Mouse (Mus musculus): Measurements from ENCODE around the gene Perp. TPM values are rescaled to one million over a fixed set of nuclear protein-coding genes. Genes with fewer than 3 reads are reported as not detected.

Perp gene
- polyA plus RNA-seq, 1 experiment from 2014 or later: 51.5 TPM

DNA sequence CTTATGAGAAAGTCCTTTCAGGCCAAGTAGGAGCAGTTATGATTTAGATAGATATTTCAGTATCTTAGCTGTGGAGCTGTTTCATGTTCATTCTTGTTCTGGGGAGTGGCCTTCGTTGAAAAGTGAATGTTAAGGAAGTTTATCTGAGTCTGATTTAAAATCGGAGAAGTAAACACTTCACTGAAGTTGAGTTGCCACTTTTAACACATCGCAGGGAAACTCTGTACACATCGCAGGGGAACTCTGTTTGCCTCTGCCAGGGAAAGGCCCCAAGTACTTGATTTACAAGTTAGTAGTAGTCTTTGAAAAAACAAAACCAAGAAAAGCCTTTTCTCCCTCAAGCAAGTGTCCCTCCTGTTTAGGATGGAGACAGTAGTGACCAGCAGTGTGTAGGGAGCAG is 891 bp downstream of the Perp start:
- Histone ChIP-seq H3K27me3 (ENCODE audit: insufficient read depth, poor library complexity, severe bottlenecking) (peaks cover 37% of the 10 kb centered on the region), H3K4me1 (peaks cover 21% of the 10 kb centered on the region; the same call in 1 of the 2 replicates), H3K36me3 (no peaks in the 10 kb centered on the region), H3K9me3 (no peaks in the 10 kb centered on the region), H3K27ac (peak overlapping the region; percentile 69; the same call in 1 of the 2 replicates), H3K4me3 (peak overlapping the region; percentile 70)
- DNase-seq (ENCODE audit: low spot score): no peak
- WGBS: 37% methylated on average over 4 of the region's 4 CpGs

DNA sequence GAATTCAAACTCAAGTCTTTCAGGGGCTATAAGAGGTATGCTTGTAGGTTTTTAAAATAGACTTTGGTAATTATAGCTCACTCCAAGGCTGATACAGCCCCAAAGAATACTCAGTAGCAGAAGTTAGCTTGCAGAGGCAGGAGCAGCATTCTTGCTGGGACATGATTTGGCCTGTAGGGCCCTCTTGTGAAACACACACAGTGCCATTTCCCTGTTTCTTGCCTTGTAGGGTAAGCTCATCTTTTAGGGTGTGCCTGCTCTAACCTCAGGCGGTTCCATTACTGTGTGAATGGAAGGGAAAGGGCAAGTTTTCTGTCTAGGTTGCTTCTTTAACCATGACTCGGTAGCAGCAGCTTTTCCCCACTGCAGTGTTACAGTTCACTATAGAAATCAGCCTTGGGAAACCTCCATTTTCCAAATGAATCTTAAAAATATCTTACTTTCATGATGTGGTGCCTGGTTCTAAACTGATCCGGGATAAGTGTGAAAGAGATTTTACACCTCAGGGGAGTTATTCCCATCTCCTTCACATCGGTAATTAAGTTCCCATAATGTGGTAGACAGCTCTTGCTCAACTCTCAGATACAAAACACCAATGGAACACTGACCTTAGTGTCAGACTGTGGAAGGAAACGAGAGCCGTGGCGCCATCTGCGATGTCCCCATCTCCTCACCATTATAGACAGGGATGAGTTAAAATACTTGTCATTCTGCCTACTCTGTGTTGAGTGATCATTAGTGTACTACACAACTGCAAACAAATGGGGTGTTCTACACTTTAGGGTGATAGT is 1.8 kb downstream of the Perp start:
- H3K27me3 ChIP-seq (ENCODE audit: insufficient read depth, poor library complexity, severe bottlenecking): peaks cover 37% of the 10 kb centered on the region
- peak overlapping the region; percentile 69 for H3K27ac ChIP-seq
- no peaks in the 10 kb centered on the region for H3K9me3 ChIP-seq
- WGBS: 66% methylated on average over 8 of the region's 8 CpGs
- DNase-seq (ENCODE audit: low spot score): no peak
- peaks cover 21% of the 10 kb centered on the region; the same call in 1 of the 2 replicates for H3K4me1 ChIP-seq
- H3K4me3 ChIP-seq: peak overlapping the region; percentile 70
- no peaks in the 10 kb centered on the region for H3K36me3 ChIP-seq

GRCm38 (mm10) chr10:18850177-18850576 is 5.4 kb downstream of the Perp start:
- peaks cover 2% of the 10 kb centered on the region; the same call in 1 of the 2 replicates for H3K36me3 ChIP-seq
- WGBS: 88% methylated on average over 4 of the region's 4 CpGs
- H3K9me3 ChIP-seq: no peaks in the 10 kb centered on the region
- no peak for DNase-seq (ENCODE audit: low spot score)
- peaks cover 14% of the 10 kb centered on the region; the same call in 1 of the 2 replicates for H3K4me1 ChIP-seq
- no peak overlapping the region for H3K4me3 ChIP-seq
- H3K27ac ChIP-seq: no peak overlapping the region
- peaks cover 13% of the 10 kb centered on the region for H3K27me3 ChIP-seq (ENCODE audit: insufficient read depth, poor library complexity, severe bottlenecking)

DNA sequence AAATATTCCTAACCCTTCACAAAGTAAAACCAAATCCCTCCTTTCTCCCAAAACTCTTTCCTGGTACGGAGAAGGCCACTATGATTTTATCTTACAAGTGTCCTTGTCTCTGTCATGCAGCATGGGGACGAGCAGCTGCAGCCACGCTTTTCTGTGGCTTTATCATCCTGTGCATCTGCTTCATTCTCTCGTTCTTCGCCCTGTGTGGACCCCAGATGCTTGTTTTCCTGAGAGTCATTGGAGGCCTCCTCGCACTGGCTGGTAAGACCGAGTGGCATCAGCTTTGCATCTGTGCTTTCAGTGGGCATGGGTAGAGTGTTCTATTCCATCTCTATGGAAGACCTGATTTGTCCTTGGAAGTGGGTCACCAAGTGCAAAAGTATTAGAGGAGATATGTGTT is 8.6 kb downstream of the Perp start:
- no peak overlapping the region for H3K4me3 ChIP-seq
- no peaks in the 10 kb centered on the region for H3K9me3 ChIP-seq
- no peaks in the 10 kb centered on the region for H3K27me3 ChIP-seq (ENCODE audit: insufficient read depth, poor library complexity, severe bottlenecking)
- WGBS: 70% methylated on average over 7 of the region's 7 CpGs
- DNase-seq (ENCODE audit: low spot score): no peak
- peaks cover 4% of the 10 kb centered on the region for H3K4me1 ChIP-seq
- no peak overlapping the region for H3K27ac ChIP-seq
- H3K36me3 ChIP-seq: peaks cover 8% of the 10 kb centered on the region; the same call in 1 of the 2 replicates

DNA sequence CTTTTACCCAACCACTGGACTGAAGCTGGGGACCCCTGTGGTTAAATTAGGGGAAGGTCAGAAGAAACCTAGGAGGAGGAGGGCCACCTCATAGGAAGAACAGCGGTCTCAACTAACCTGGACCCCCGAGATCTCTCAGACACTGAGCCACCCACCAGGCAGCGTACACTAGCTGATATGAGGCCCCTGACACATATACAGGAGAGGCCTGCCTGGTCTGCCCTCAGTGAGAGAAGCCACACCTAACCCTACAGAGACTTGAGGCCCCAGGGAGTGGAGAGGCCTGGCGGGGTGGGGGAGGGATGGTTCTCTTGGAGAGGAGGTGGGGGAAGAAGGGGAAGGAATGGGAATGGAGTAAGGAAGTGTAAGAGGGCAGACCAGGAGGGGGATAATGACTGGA is 12.4 kb downstream of the Perp start:
- Histone ChIP-seq H3K27me3 (ENCODE audit: insufficient read depth, poor library complexity, severe bottlenecking) (no peaks in the 10 kb centered on the region), H3K4me1 (peaks cover 21% of the 10 kb centered on the region), H3K27ac (no peak overlapping the region; the same call in 1 of the 2 replicates), H3K36me3 (peaks cover 8% of the 10 kb centered on the region; the same call in 1 of the 2 replicates), H3K4me3 (no peak overlapping the region), H3K9me3 (no peaks in the 10 kb centered on the region)
- WGBS: 52% methylated on average over 4 of the region's 4 CpGs
- DNase-seq (ENCODE audit: low spot score): peak; percentile 79

DNA sequence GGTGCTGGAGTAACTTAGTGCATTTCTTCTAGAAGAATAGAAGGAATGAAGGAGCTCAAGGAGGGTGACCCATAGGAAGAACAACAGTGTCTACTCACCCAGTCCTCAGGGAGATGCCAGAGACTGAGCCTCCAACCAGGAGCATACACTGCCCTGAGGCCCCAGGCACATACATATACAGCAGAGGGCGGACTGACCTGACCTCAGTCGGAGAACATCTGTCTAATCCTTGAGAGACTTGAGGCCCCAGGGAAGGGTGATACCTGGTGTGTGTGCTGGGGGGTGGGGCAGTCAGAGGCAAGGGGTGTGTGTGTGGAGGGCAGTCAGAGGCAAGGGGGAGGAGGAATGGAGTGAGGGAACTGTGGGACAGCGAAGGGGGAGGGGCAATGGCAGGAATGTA is 14.8 kb downstream of the Perp start:
- peak; percentile 78 for DNase-seq (ENCODE audit: low spot score)

DNA sequence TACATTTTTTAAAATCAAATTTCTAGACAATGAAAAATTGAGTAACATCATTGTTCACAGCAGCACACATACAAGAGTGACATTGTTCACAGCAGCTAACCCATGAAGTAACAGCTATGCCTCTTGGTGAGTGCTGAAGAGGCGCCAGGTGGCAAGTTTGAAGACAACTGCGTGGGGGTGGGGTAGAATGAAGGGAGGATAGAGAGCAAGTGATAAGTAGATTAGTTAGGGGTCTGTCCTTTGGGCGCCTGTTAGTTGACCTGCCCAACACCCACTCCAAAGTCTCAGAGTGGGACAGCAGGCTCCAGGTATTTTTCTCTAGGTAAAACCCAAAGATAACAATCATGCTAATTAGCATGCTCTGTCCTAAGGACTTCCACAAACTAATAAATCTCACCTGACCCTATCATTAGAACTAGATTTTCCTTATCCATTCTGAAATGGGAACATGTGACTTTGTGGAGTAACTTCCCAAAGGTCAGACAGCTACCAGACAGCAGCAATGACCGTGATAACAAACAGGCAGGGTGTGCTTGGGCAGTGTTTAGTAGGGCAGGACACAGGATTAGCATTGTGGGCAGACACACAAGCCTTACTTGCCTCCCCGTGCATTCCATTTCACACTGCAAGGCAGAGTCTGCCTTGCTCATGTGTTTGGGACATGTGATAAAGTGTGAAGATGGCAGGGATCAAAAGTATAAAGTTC is 15.5 kb downstream of the Perp start:
- H3K4me3 ChIP-seq: no peak overlapping the region
- no peak for DNase-seq (ENCODE audit: low spot score)
- WGBS: 31% methylated on average over 5 of the region's 5 CpGs
- peaks cover 5% of the 10 kb centered on the region; the same call in 1 of the 2 replicates for H3K36me3 ChIP-seq
- no peaks in the 10 kb centered on the region for H3K9me3 ChIP-seq
- no peak overlapping the region for H3K27ac ChIP-seq
- H3K4me1 ChIP-seq: peaks cover 29% of the 10 kb centered on the region
- no peaks in the 10 kb centered on the region for H3K27me3 ChIP-seq (ENCODE audit: insufficient read depth, poor library complexity, severe bottlenecking)

More for the DNA sequence above, 14.8 kb downstream of the Perp start:
- 42% methylated on average over 3 of the region's 3 CpGs for WGBS
- peak overlapping the region; percentile 59; the same call in 1 of the 2 replicates for H3K27ac ChIP-seq
- H3K36me3 ChIP-seq: peaks cover 8% of the 10 kb centered on the region; the same call in 1 of the 2 replicates
- H3K4me3 ChIP-seq: no peak overlapping the region
- no peaks in the 10 kb centered on the region for H3K27me3 ChIP-seq (ENCODE audit: insufficient read depth, poor library complexity, severe bottlenecking)
- H3K9me3 ChIP-seq: no peaks in the 10 kb centered on the region
- peaks cover 29% of the 10 kb centered on the region for H3K4me1 ChIP-seq

GRCm38 (mm10) chr10:18860831-18861230 is 16.0 kb downstream of the Perp start:
- 81% methylated on average over 11 of the region's 11 CpGs for WGBS
- no peak for DNase-seq (ENCODE audit: low spot score)
- Histone ChIP-seq H3K27me3 (ENCODE audit: insufficient read depth, poor library complexity, severe bottlenecking) (no peaks in the 10 kb centered on the region), H3K9me3 (no peaks in the 10 kb centered on the region), H3K27ac (no peak overlapping the region), H3K36me3 (no peaks in the 10 kb centered on the region; the same call in 1 of the 2 replicates), H3K4me3 (no peak overlapping the region), H3K4me1 (peaks cover 29% of the 10 kb centered on the region)

- no peak for DNase-seq (ENCODE audit: low spot score)
- no peak overlapping the region for H3K27ac ChIP-seq
- H3K36me3 ChIP-seq: no peaks in the 10 kb centered on the region; the same call in 1 of the 2 replicates
- H3K4me3 ChIP-seq: no peak overlapping the region
- H3K4me1 ChIP-seq: peaks cover 29% of the 10 kb centered on the region
- H3K9me3 ChIP-seq: no peaks in the 10 kb centered on the region
- no peaks in the 10 kb centered on the region for H3K27me3 ChIP-seq (ENCODE audit: insufficient read depth, poor library complexity, severe bottlenecking)
- WGBS: 82% methylated on average over 4 of the region's 4 CpGs
Measured at GRCm38 (mm10) chr10:18861418-18861817, 16.6 kb downstream of the Perp start.

DNA sequence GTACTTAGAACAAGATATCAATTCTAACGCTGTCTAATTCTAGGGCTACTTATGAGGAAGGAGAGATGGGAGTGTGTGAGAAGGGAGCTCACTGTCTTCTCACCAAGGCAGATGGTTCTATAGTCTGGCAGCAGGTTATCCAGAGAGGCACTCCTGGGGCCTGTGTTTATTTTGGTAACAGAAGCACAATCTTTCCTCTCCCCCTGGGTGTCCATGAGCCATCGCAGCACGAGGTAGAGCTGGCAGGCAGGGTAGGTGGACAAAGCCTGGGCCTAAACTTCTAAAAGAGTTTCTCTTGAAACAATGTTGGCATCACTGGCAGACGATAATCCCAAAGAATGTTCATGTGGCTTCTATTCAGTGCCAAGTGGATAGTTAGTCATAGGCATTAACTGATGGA is 18.5 kb downstream of the Perp start:
- H3K36me3 ChIP-seq: no peaks in the 10 kb centered on the region
- H3K4me1 ChIP-seq: peaks cover 25% of the 10 kb centered on the region
- H3K27ac ChIP-seq: peak overlapping the region; percentile 60; the same call in 1 of the 2 replicates
- DNase-seq (ENCODE audit: low spot score): no peak
- 30% methylated on average over 4 of the region's 4 CpGs for WGBS
- H3K4me3 ChIP-seq: no peak overlapping the region
- no peaks in the 10 kb centered on the region for H3K9me3 ChIP-seq
- H3K27me3 ChIP-seq (ENCODE audit: insufficient read depth, poor library complexity, severe bottlenecking): no peaks in the 10 kb centered on the region

GRCm38 (mm10) chr10:18864753-18865152 is 19.9 kb downstream of the Perp start:
- no peak for DNase-seq (ENCODE audit: low spot score)
- no peak overlapping the region for H3K27ac ChIP-seq
- no peaks in the 10 kb centered on the region for H3K27me3 ChIP-seq (ENCODE audit: insufficient read depth, poor library complexity, severe bottlenecking)
- no peaks in the 10 kb centered on the region for H3K9me3 ChIP-seq
- H3K4me1 ChIP-seq: peaks cover 21% of the 10 kb centered on the region
- WGBS: 43% methylated on average over 5 of the region's 5 CpGs
- H3K36me3 ChIP-seq: no peaks in the 10 kb centered on the region
- H3K4me3 ChIP-seq: no peak overlapping the region

- H3K36me3 ChIP-seq: no peaks in the 10 kb centered on the region
- H3K9me3 ChIP-seq: no peaks in the 10 kb centered on the region
- H3K4me1 ChIP-seq: peaks cover 18% of the 10 kb centered on the region
- H3K4me3 ChIP-seq: no peak overlapping the region
- H3K27ac ChIP-seq: no peak overlapping the region
- H3K27me3 ChIP-seq (ENCODE audit: insufficient read depth, poor library complexity, severe bottlenecking): no peaks in the 10 kb centered on the region
- WGBS: 60% methylated on average over 2 of the region's 2 CpGs
- DNase-seq (ENCODE audit: low spot score): no peak
Measured at GRCm38 (mm10) chr10:18870990-18871389, 26.2 kb downstream of the Perp start.

DNA sequence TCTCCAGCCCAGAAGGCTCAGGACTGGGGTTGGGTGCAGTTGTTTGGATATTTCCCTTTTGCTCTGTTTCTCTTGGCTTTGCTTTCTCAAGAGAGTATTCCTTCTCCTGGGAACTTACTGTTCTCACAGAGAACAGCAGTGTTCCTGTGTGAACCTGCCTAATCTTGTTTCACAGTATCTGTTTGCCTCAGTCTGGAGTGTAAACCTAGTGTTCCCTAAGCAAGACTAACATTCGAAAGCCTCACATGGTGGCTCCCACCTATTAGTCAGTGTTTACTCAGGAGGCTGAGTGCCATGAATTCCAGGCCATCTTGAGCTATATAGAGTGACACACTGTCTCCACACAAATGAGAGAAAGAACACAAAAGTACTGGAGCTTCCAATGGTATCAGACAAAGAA is 31.4 kb downstream of the Perp start:
- WGBS: 20% methylated on average over 1 of the region's 1 CpGs
- DNase-seq (ENCODE audit: low spot score): no peak
- Histone ChIP-seq H3K9me3 (no peaks in the 10 kb centered on the region), H3K27me3 (ENCODE audit: insufficient read depth, poor library complexity, severe bottlenecking) (no peaks in the 10 kb centered on the region; the same call in 1 of the 2 replicates), H3K4me3 (no peak overlapping the region), H3K27ac (peak overlapping the region; percentile 69; the same call in 1 of the 2 replicates), H3K4me1 (peaks cover 25% of the 10 kb centered on the region), H3K36me3 (no peaks in the 10 kb centered on the region)
